Mouse (Mus musculus): Measurements from ENCODE around the gene Itpr1. TPM values are rescaled to one million over a fixed set of nuclear protein-coding genes. Genes with fewer than 3 reads are reported as not detected.
A peak's percentile ranks its signal among the peaks of the same experiment; 100 is the strongest.

Gene Itpr1
- polyA plus RNA-seq, 1 experiment: 4.7 TPM

DNA sequence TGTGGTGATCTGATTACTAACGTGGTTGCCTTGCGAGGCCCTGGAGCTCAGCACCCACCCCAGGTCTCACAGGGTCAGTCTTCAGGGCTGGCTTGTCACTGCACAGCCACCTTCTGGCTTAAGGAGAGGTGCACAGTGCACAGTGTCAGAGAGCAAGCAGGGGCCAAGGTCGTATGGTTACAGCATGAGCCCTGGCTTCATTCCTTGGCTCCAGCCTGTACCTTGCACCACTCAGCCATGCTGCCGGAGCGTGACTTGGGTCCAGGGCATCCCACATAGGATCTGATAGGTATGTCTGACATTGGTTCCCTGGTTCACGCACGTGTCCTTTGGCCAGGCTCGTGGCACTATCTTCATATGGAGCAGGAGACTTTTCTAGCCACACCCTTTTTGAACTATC is 217.1 kb downstream of the Itpr1 start:
- H3K36me3 ChIP-seq (ENCODE audit: control insufficient read depth, insufficient read depth, low read length): no peaks in the 10 kb centered on the region
- whole genome bisulfite sequencing: 45% methylated on average over 8 of the region's 8 CpGs
- no peak overlapping the region for H3K4me3 ChIP-seq (ENCODE audit: low read depth, low read length)
- no peak for TF ChIP-seq POLR2A (IDR thresholded peaks at IDR 0.05; ENCODE audit: low read depth, low read length)
- no peak for TF ChIP-seq CTCF (IDR thresholded peaks at IDR 0.05; ENCODE audit: extremely low read depth, insufficient read length, insufficient replicate concordance, low read depth, low read length)
- H3K27ac ChIP-seq (ENCODE audit: insufficient read depth, low read depth, low read length): peak overlapping the region; percentile 65
- peaks cover 11% of the 10 kb centered on the region; the same call in 1 of the 2 replicates for H3K4me1 ChIP-seq (ENCODE audit: control insufficient read depth, insufficient read depth, insufficient read length, low read length)
- no peaks in the 10 kb centered on the region for H3K27me3 ChIP-seq (ENCODE audit: control insufficient read depth, insufficient read depth, low read length)

DNA sequence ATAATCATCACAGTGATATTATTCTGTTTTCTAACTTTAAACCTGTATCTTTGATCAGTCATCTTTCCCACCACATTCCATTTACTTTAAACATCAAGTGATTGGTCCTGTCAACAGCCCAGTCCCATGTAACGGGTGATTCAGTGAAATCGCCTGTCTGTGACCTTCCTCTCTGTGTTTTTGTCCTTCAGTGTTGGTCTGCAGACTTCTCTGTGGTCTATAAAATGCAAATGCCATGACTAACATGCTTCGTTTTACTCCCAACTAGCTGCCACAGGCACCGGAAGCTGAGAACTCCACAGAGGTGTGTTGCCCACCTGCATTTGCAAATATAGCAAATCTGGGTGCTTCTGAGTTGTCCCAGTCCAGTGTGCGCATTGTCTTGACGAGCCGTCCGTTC is 218.3 kb downstream of the Itpr1 start:
- Histone ChIP-seq H3K4me3 (ENCODE audit: low read depth, low read length) (no peak overlapping the region), H3K36me3 (ENCODE audit: control insufficient read depth, insufficient read depth, low read length) (no peaks in the 10 kb centered on the region), H3K27me3 (ENCODE audit: control insufficient read depth, insufficient read depth, low read length) (no peaks in the 10 kb centered on the region), H3K4me1 (ENCODE audit: control insufficient read depth, insufficient read depth, insufficient read length, low read length) (peaks cover 11% of the 10 kb centered on the region; the same call in 1 of the 2 replicates), H3K27ac (ENCODE audit: insufficient read depth, low read depth, low read length) (no peak overlapping the region)
- TF ChIP-seq POLR2A (IDR thresholded peaks at IDR 0.05; ENCODE audit: low read depth, low read length) (no peak), CTCF (IDR thresholded peaks at IDR 0.05; ENCODE audit: extremely low read depth, insufficient read length, insufficient replicate concordance, low read depth, low read length) (no peak)
- 93% methylated on average over 8 of the region's 8 CpGs for WGBS

DNA sequence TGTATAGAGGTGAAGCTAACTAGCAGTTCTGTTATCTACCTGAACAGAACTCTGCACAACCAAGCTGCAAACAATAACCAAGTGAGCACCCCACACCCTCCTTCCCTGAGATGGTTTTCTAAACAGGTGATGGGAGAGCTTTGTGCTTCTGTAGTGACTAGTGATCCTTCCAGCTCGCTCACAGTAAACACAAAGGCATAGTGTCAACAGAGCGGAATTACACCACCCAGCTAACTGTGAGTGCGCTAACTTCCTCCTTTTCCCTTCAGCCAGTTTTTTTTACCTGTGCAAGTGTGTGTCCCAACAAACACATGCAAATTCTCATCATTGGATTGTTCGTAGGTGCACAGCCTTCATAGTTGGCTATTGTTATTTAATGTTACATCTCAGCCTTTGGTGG is 219.9 kb downstream of the Itpr1 start:
- 55% methylated on average over 4 of the region's 4 CpGs for WGBS
- no peak for TF ChIP-seq CTCF (IDR thresholded peaks at IDR 0.05; ENCODE audit: extremely low read depth, insufficient read length, insufficient replicate concordance, low read depth, low read length)
- TF ChIP-seq POLR2A (IDR thresholded peaks at IDR 0.05; ENCODE audit: low read depth, low read length): no peak
- no peaks in the 10 kb centered on the region for H3K27me3 ChIP-seq (ENCODE audit: control insufficient read depth, insufficient read depth, low read length)
- no peak overlapping the region for H3K27ac ChIP-seq (ENCODE audit: insufficient read depth, low read depth, low read length)
- H3K4me3 ChIP-seq (ENCODE audit: low read depth, low read length): no peak overlapping the region
- peaks cover 10% of the 10 kb centered on the region; the same call in 1 of the 2 replicates for H3K4me1 ChIP-seq (ENCODE audit: control insufficient read depth, insufficient read depth, insufficient read length, low read length)
- H3K36me3 ChIP-seq (ENCODE audit: control insufficient read depth, insufficient read depth, low read length): no peaks in the 10 kb centered on the region

DNA sequence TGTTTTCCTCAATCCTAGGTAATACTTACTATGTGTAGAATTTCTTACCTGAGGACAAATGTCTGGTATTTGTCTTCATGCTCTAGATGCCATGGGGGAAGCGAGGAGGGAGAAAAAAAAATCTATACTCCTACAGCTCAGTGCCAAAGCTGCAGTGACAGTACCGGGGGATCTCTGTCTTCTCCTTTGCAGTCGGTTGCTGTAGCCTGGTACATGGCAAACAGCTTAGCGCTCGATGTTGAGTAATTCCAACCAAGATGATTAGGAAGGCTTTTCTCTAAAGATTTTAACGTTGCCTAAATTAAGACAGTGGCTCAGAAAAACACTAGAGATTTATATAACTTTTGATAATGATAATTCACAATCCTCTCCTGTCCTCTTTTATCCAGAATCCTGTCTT is 221.9 kb downstream of the Itpr1 start:
- no peaks in the 10 kb centered on the region for H3K36me3 ChIP-seq (ENCODE audit: control insufficient read depth, insufficient read depth, low read length)
- H3K27me3 ChIP-seq (ENCODE audit: control insufficient read depth, insufficient read depth, low read length): no peaks in the 10 kb centered on the region
- 85% methylated on average over 6 of the region's 6 CpGs for WGBS
- no peak overlapping the region for H3K4me3 ChIP-seq (ENCODE audit: low read depth, low read length)
- no peak overlapping the region for H3K27ac ChIP-seq (ENCODE audit: insufficient read depth, low read depth, low read length)
- H3K4me1 ChIP-seq (ENCODE audit: control insufficient read depth, insufficient read depth, insufficient read length, low read length): peaks cover 5% of the 10 kb centered on the region; the same call in 1 of the 2 replicates
- no peak for TF ChIP-seq CTCF (IDR thresholded peaks at IDR 0.05; ENCODE audit: extremely low read depth, insufficient read length, insufficient replicate concordance, low read depth, low read length)
- no peak for TF ChIP-seq POLR2A (IDR thresholded peaks at IDR 0.05; ENCODE audit: low read depth, low read length)

DNA sequence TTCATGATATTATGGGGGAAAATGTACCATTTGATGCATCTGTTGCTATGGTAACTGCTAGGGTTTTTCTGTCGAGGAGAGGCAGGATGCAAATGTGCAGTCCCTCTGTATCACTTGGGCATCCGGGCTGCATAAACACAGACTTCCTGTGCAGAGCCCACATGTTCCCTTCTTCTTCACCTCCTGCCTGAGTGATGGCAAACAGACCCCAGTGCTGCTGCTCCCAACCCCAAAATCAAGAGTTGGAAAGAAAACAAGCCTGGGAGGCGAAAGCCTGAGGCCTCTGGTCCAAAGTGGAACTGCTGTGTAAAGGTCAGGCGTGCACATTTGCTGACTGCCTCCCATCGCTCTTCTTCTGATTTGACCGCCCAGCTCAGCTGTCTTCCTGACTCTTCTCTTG is 222.6 kb downstream of the Itpr1 start:
- peaks cover 4% of the 10 kb centered on the region; the same call in 1 of the 2 replicates for H3K4me1 ChIP-seq (ENCODE audit: control insufficient read depth, insufficient read depth, insufficient read length, low read length)
- TF ChIP-seq CTCF (IDR thresholded peaks at IDR 0.05; ENCODE audit: extremely low read depth, insufficient read length, insufficient replicate concordance, low read depth, low read length) (no peak), POLR2A (IDR thresholded peaks at IDR 0.05; ENCODE audit: low read depth, low read length) (no peak)
- WGBS: 74% methylated on average over 6 of the region's 6 CpGs
- H3K27me3 ChIP-seq (ENCODE audit: control insufficient read depth, insufficient read depth, low read length): no peaks in the 10 kb centered on the region
- no peak overlapping the region for H3K4me3 ChIP-seq (ENCODE audit: low read depth, low read length)
- no peak overlapping the region for H3K27ac ChIP-seq (ENCODE audit: insufficient read depth, low read depth, low read length)
- peaks cover 2% of the 10 kb centered on the region; the same call in 1 of the 2 replicates for H3K36me3 ChIP-seq (ENCODE audit: control insufficient read depth, insufficient read depth, low read length)

DNA sequence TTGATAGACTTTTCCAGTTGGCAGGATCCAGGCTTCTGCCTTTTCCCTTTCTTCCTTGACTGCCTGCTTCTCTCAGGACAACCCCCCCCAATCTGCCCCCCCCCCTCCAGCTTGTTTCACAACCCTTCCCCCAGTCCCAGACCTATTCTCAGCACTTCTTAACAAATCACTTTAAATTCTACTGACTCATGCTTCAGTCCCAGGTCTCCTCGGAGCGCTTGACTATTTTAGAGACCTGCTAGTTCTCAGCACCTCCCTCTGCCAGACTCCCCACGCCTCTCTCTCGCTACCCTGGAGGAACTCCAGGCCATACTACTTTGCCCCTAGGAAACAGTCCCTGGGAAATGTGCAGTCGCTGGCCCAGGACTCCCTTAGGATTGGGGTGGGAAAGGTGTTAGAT is 223.7 kb downstream of the Itpr1 start:
- Histone ChIP-seq H3K27me3 (ENCODE audit: control insufficient read depth, insufficient read depth, low read length) (no peaks in the 10 kb centered on the region), H3K4me3 (ENCODE audit: low read depth, low read length) (no peak overlapping the region), H3K4me1 (ENCODE audit: control insufficient read depth, insufficient read depth, insufficient read length, low read length) (no peaks in the 10 kb centered on the region), H3K36me3 (ENCODE audit: control insufficient read depth, insufficient read depth, low read length) (peaks cover 3% of the 10 kb centered on the region; the same call in 1 of the 2 replicates), H3K27ac (ENCODE audit: insufficient read depth, low read depth, low read length) (no peak overlapping the region)
- TF ChIP-seq POLR2A (IDR thresholded peaks at IDR 0.05; ENCODE audit: low read depth, low read length) (no peak), CTCF (IDR thresholded peaks at IDR 0.05; ENCODE audit: extremely low read depth, insufficient read length, insufficient replicate concordance, low read depth, low read length) (no peak)
- WGBS: 49% methylated on average over 5 of the region's 5 CpGs

DNA sequence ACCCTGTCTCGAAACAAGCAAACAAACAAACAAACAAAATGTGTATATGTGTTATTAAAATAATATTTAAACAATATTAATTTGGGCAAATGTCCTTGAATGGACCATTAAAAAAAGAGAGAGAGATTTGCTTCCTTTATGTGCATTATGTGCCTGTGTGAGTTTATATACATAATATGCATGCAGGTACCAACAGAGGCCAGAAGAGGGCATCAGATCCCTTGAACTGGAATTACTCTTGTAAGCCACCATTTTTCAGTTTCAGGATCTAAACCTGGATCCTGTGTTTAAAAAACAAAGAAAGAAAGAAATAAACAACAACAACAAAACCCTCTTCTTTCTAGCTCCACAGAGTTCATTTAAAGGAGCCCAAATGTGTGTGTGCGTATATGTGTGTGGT is 228.4 kb downstream of the Itpr1 start:
- peaks cover 3% of the 10 kb centered on the region; the same call in 1 of the 2 replicates for H3K36me3 ChIP-seq (ENCODE audit: control insufficient read depth, insufficient read depth, low read length)
- no peaks in the 10 kb centered on the region for H3K27me3 ChIP-seq (ENCODE audit: control insufficient read depth, insufficient read depth, low read length)
- H3K27ac ChIP-seq (ENCODE audit: insufficient read depth, low read depth, low read length): no peak overlapping the region; the same call in 1 of the 2 replicates
- peaks cover 4% of the 10 kb centered on the region; the same call in 1 of the 2 replicates for H3K4me1 ChIP-seq (ENCODE audit: control insufficient read depth, insufficient read depth, insufficient read length, low read length)
- no peak overlapping the region for H3K4me3 ChIP-seq (ENCODE audit: low read depth, low read length)
- no peak for TF ChIP-seq CTCF (IDR thresholded peaks at IDR 0.05; ENCODE audit: extremely low read depth, insufficient read length, insufficient replicate concordance, low read depth, low read length)
- no peak for TF ChIP-seq POLR2A (IDR thresholded peaks at IDR 0.05; ENCODE audit: low read depth, low read length)
- WGBS: 98% methylated on average over 2 of the region's 2 CpGs
